In the genomic region with DNA sequence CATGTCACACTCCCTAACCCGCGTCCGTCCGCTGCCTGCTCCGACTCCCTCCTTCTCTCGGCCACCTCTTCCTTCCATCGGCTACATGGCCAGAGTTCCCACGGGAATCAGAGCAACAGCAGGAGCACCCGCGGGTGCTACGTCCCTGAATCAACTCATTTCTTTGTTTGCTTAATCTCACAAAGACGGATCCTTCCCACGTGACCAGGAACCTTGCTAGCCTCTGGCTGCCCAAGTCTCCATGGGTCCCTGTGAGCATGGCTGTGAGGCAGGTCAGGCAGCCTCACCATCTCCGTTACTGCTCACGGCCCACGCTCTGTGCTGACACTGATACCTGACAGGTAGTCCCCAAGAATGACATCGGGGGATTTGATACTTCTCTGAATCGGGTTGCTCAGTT, we compare ENCODE assay signal across 16 mouse cellular contexts. TPM values are rescaled to one million over a fixed set of nuclear protein-coding genes. Genes with fewer than 3 reads are reported as not detected.
"Had no signal": no experiment of that assay in that cellular context is flagged by ENCODE, and none has a peak within 500 bp of the region (broad histone marks: within the 10 kb centered on the region; RNA-seq: fewer than 3 reads in every experiment).

A gene (minus strand): TSS at position 101 of the 400 bp plus-strand sequence.

- DNase-seq: kidney, adult 11 months; kidney, adult 9 months; kidney, postnatal 36 days; lung, embryonic 14.5 days; lung, postnatal 10 days; lung, postnatal 4 days; thymus, postnatal 36 days had no signal

- ATAC-seq: liver, embryonic 12.5 days; midbrain, embryonic 15.5 days had no signal

RNA-seq across cellular contexts. Expression of the gene that starts here (rescaled TPM):
- total RNA-seq: layer of hippocampus, adult 2 months; layer of hippocampus, postnatal 14 days; left cerebral cortex, adult 2 months; left cerebral cortex, postnatal 25 days had no signal
- polyA plus RNA-seq: limb, embryonic 11.5 days; limb, embryonic 15.5 days; midbrain, embryonic 11.5 days; midbrain, embryonic 15.5 days had no signal
